Mouse (Mus musculus) liver, embryonic 14.5 days (tissue): ENCODE measurements at regions not wholly inside any gene's neighbourhood (a gene's known extent, or its start where the extent isn't known, plus 50 kb on each side); places are given as distances from the start of the nearest gene placed in this dataset.

Experiments used
- ATAC-seq: fragments of 200-750 bp; cut with Nextera tagmentation; 2 replicates; pipeline ENCODE4 v1.8.0; 2017; ENCODE audit warnings: moderate number of reproducible peaks, mild to moderate bottlenecking, moderate library complexity; ENCODE audit not compliant: insufficient read depth
- DNase-seq, 3 experiments: peaks; one replicate each; pipeline ENCODE4 v3.0.0-alpha.2; 2012 to 2013; ENCODE audit warnings: low read depth in 3 of 3, low spot score in 3 of 3
- H3K27ac ChIP-seq: fragments of 300-500 bp; sonication (generic); 2 replicates; pipeline ENCODE4 v1.5.1; 2014; ENCODE audit warnings: moderate library complexity, mild to moderate bottlenecking, control low read depth, inconsistent platforms
- H3K27me3 ChIP-seq: fragments of 300-500 bp; sonication (generic); 2 replicates; pipeline ENCODE4 v1.6.1; 2014; ENCODE audit warnings: mild to moderate bottlenecking, low read length, moderate library complexity; ENCODE audit not compliant: control insufficient read depth, insufficient read depth
- H3K36me3 ChIP-seq: fragments of 300-500 bp; sonication (generic); replicated peaks from 2 replicates; pipeline ENCODE4 v1.6.1; 2014; ENCODE audit warnings: low read depth; ENCODE audit not compliant: control insufficient read depth, insufficient read depth
- H3K4me1 ChIP-seq, 2 experiments: fragments of 200-500 bp in 1 of 2; fragments of 300-500 bp in 1 of 2; sonication (generic) in 1 of 2; replicated peaks; 2 replicates each; pipeline ENCODE4 v1.6.1; 2012 to 2014; ENCODE audit warnings: antibody characterized with exemption in 1 of 2, inconsistent platforms in 1 of 2, low read length in 1 of 2; ENCODE audit not compliant: control insufficient read depth in 2 of 2, insufficient read depth in 2 of 2
- H3K4me2 ChIP-seq: fragments of 300-500 bp; sonication (generic); 2 replicates; pipeline ENCODE4 v1.6.1; 2014; ENCODE audit warnings: low read depth, mild to moderate bottlenecking, control low read depth, moderate library complexity
- H3K4me3 ChIP-seq, 2 experiments: fragments of 200-500 bp in 1 of 2; fragments of 300-500 bp in 1 of 2; sonication (generic) in 1 of 2; 2 replicates each; pipeline ENCODE4 v1.5.1; 2012 to 2014; ENCODE audit warnings: low read depth in 2 of 2, low read length in 2 of 2, mild to moderate bottlenecking in 2 of 2, control low read depth in 1 of 2, inconsistent platforms in 1 of 2, moderate library complexity in 1 of 2; ENCODE audit not compliant: insufficient read depth in 1 of 2
- H3K9ac ChIP-seq: fragments of 300-500 bp; sonication (generic); replicated peaks from 2 replicates; pipeline ENCODE4 v1.6.1; 2014; ENCODE audit warnings: mild to moderate bottlenecking, control low read depth, moderate library complexity
- H3K9me3 ChIP-seq: fragments of 300-500 bp; sonication (generic); 2 replicates; pipeline ENCODE4 v1.6.1; 2016; ENCODE audit warnings: low read length, mixed read lengths; ENCODE audit not compliant: control insufficient read depth
- CTCF ChIP-seq: IDR thresholded peaks from 2 replicates; pipeline ENCODE4 v1.5.1; 2016; ENCODE audit warnings: antibody characterized with exemption, low read depth, control low read depth
- EP300 ChIP-seq: IDR thresholded peaks from 2 replicates; pipeline ENCODE4 v1.6.1; 2016; ENCODE audit warnings: antibody characterized with exemption, low read depth
- WGBS: fragments of 180-500 bp; shearing (Covaris S2); extraction: QIAGEN DNeasy Blood & Tissue Kit; methylation state at CpG from one replicate; pipeline ENCODE4 v1.1.7; 2014; ENCODE audit not compliant: insufficient replicate concordance; 5-methylcytosine and 5-hydroxymethylcytosine counted together

DNA sequence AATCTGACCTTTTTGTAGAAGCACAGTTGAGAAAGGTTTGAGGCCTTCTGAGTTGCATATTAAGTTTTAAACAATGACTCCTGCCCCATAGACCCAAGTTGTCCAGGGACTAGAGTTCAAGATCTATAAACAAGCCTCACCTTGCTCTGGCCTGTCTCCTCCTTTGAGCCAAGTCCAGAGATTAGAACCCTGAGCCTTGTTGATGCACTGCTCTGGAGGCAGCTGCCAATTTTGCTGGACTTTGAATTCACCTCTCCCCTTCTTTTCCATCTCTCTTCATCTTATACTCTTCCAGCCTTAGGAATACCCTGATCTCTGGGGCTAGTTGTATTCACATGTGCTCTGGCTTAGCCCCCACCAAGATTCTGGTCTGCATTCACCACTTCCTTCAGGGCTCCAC, 251.3 kb downstream of the Rnf152 start:
- Histone ChIP-seq H3K4me1 (no peaks in the 10 kb centered on the region), H3K27ac (no peak overlapping the region), H3K4me3 (no peak overlapping the region), H3K4me2 (no peak overlapping the region), H3K27me3 (no peaks in the 10 kb centered on the region), H3K9ac (no peak overlapping the region), H3K9me3 (no peaks in the 10 kb centered on the region), H3K36me3 (no peaks in the 10 kb centered on the region)
- TF ChIP-seq CTCF (no peak), EP300 (no peak)
- DNase-seq = no peak
- ATAC-seq = no peak

DNA sequence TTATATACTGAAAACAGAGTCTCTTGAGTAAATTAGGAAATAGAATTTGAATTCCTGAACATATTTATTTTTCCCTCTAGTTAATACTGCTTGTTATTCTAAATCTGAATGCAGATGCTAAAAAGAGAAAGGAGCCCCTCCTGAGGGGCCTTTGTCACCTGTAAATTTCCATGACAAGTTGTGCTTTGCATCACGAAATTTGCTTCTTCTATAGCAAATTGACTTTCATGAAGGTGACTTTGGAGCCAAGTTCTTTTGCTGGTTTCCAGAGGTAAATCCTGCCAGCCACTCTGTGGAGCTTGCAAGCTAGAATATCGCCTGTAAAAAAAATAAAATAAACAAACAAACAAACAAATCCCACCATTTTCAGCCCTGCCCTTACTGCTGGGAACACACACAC, 261.4 kb downstream of the Rnf152 start:
- Histone ChIP-seq H3K4me3 (no peak overlapping the region), H3K9me3 (no peaks in the 10 kb centered on the region), H3K27me3 (no peaks in the 10 kb centered on the region), H3K27ac (no peak overlapping the region), H3K9ac (no peak overlapping the region), H3K36me3 (no peaks in the 10 kb centered on the region), H3K4me1 (no peaks in the 10 kb centered on the region), H3K4me2 (no peak overlapping the region)
- WGBS = 34% methylated on average over 2 of the region's 2 CpGs
- ATAC-seq = no peak
- DNase-seq = no peak
- TF ChIP-seq CTCF = no peak
- TF ChIP-seq EP300 = no peak

DNA sequence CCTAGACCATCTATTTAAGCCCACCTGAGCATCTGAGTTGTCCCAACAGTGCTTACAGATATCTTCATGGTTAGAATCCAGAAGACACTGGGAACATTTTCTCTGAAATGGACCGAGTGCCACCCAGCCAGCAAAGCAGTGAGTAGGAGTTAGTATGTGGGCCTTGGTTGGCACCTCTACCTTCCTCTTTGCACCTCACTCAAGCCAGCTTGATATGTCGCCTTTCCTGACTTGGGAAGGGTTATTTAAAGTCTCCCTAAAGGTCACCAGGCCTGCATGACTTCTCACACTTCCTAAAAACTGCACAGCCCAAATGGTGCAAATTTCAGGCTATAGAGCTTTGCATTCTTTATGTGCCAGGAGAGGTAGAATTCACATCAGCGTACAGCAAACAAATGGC, 262.0 kb downstream of the Rnf152 start:
- Histone ChIP-seq H3K27me3 (no peaks in the 10 kb centered on the region), H3K9ac (no peak overlapping the region), H3K36me3 (no peaks in the 10 kb centered on the region), H3K27ac (no peak overlapping the region), H3K4me1 (no peaks in the 10 kb centered on the region), H3K4me3 (no peak overlapping the region), H3K9me3 (no peaks in the 10 kb centered on the region), H3K4me2 (no peak overlapping the region)
- TF ChIP-seq EP300 (no peak), CTCF (no peak)
- DNase-seq = no peak
- ATAC-seq = no peak
- 51% methylated on average over 3 of the region's 3 CpGs for WGBS

DNA sequence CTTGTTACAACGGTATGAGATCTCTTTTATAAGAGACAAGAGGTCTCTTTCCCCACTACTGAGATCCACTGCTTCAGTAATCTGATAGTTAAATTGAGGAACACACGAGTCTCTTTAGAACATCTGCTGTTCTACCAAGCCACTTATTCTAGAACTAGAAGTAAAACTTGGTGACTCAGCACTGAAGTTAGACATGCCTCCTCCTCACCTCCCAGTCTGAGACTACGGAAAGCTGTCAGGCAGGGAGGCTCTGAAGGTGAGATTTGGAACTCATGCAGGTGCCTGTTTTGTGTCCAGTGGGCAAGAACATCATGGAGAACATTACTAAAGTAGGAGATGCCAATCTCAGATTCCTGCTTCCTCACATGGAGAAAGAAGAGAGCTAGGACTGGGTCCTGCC, 262.6 kb downstream of the Rnf152 start:
- Histone ChIP-seq H3K4me3 (no peak overlapping the region), H3K9me3 (no peaks in the 10 kb centered on the region), H3K36me3 (no peaks in the 10 kb centered on the region), H3K4me2 (no peak overlapping the region), H3K9ac (no peak overlapping the region), H3K27me3 (no peaks in the 10 kb centered on the region), H3K27ac (no peak overlapping the region), H3K4me1 (no peaks in the 10 kb centered on the region)
- ATAC-seq = no peak
- TF ChIP-seq CTCF (no peak), EP300 (no peak)
- no peak for DNase-seq
- 46% methylated on average over 3 of the region's 3 CpGs for WGBS

DNA sequence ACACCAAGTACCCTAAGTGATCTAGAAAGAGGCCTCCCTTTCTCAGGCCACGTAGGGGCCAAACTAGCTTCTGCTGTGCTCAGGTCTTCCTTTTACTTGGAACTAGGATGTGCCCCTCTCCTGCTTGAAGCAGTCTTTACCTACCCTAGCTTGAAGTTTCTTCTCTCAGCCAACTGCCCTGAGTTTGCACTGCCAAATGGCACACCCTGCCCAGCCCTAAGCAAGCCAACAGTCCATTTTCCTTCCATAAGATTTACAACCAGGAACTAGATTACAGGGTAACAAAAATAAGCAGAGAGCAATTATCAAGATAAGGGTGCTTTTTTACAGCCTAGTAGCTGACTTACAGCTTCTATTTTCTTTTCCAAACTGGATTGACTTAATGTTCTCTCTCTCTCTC, 263.5 kb downstream of the Rnf152 start:
- Histone ChIP-seq H3K4me2 (no peak overlapping the region), H3K4me3 (no peak overlapping the region), H3K27me3 (no peaks in the 10 kb centered on the region), H3K4me1 (no peaks in the 10 kb centered on the region), H3K27ac (no peak overlapping the region), H3K9ac (no peak overlapping the region), H3K9me3 (no peaks in the 10 kb centered on the region), H3K36me3 (no peaks in the 10 kb centered on the region)
- TF ChIP-seq EP300 (no peak), CTCF (no peak)
- DNase-seq (no peak), ATAC-seq (no peak)
- WGBS = 58% methylated on average over 1 of the region's 1 CpGs
